Comparison of ENCODE assay signal across 8 mouse cellular contexts in genomic region chrX:160501687-160502047, GRCm38 (mm10). TPM values are rescaled to one million over a fixed set of nuclear protein-coding genes. Genes with fewer than 3 reads are reported as not detected.
A peak's percentile ranks its signal among the peaks of the same experiment; 100 is the strongest.
DNase-seq lines count a peak whose midpoint lies in the region; ATAC-seq and TF ChIP-seq lines count a peak whose summit lies in the region.

No protein-coding gene starts in this region.

- intact Hi-C loops in left cerebral cortex, postnatal 10 days (cut with DNase I) = no loop called here

- H3K9me3 ChIP-seq in heart, embryonic 11.5 days (replicated peaks; ENCODE audit: control insufficient read depth, low read length) = no peaks in the 10 kb centered on the region
- H3K9me3 ChIP-seq in G1E (replicated peaks) = no peaks in the 10 kb centered on the region
- no peaks in the 10 kb centered on the region for H3K9me3 ChIP-seq in hindbrain, embryonic 11.5 days (ENCODE audit: control insufficient read depth, low read length)

- peak; percentile 70 for ATAC-seq in heart, embryonic 11.5 days (replicated peaks; ENCODE audit: insufficient number of reproducible peaks, low FRiP score, low TSS enrichment)
- peak; percentile 29; the same call in 1 of the 2 replicates for ATAC-seq in G1E (ENCODE audit: extremely low read depth, insufficient number of reproducible peaks, low FRiP score, poor library complexity, severe bottlenecking)
- peak; percentile 88 for ATAC-seq in hindbrain, embryonic 11.5 days (ENCODE audit: low FRiP score)
- ATAC-seq in megakaryocyte-erythroid progenitor cell, adult 5-6 weeks (replicated peaks; ENCODE audit: low FRiP score, low TSS enrichment, poor library complexity, severe bottlenecking) = peak; percentile 18

- H3K4me1 ChIP-seq in heart, embryonic 11.5 days (ENCODE audit: control insufficient read depth, insufficient read depth, low read length) = no peaks in the 10 kb centered on the region
- peaks cover 19% of the 10 kb centered on the region for H3K4me1 ChIP-seq in G1E (ENCODE audit: insufficient read depth, low read depth, low read length)
- no peaks in the 10 kb centered on the region for H3K4me1 ChIP-seq in hindbrain, embryonic 11.5 days (replicated peaks; ENCODE audit: control insufficient read depth, insufficient read depth, low read length)

- DNase-seq in heart, adult 18-20 months = no peak
- no peak for DNase-seq in G1E (ENCODE audit: low spot score)
- no peak for DNase-seq in hindbrain, embryonic 11.5 days (ENCODE audit: low spot score)
- DNase-seq in adrenal gland, postnatal 25 days = no peak
- no peak for DNase-seq in left cerebral cortex, postnatal 10 days (ENCODE audit: extremely low spot score in 1 of 2, low spot score in 2 of 2)
- DNase-seq in B cell, adult 2 months = no peak

- H3K9ac ChIP-seq in heart, embryonic 11.5 days (ENCODE audit: low read depth, low read length) = peak overlapping the region; percentile 59; the same call in 1 of the 2 replicates
- no peak overlapping the region; the same call in 1 of the 2 replicates for H3K9ac ChIP-seq in hindbrain, embryonic 11.5 days (ENCODE audit: low read depth, low read length)

- 16% methylated on average over 12 of the region's 12 CpGs for WGBS in heart, embryonic 11.5 days (ENCODE audit: insufficient replicate concordance)
- WGBS in hindbrain, embryonic 11.5 days = 17% methylated on average over 8 of the region's 12 CpGs

- H3K4me2 ChIP-seq in heart, embryonic 11.5 days = peak overlapping the region; percentile 67
- peak overlapping the region; percentile 37 for H3K4me2 ChIP-seq in hindbrain, embryonic 11.5 days (replicated peaks; ENCODE audit: low read depth, low read length)

- no peaks in the 10 kb centered on the region for H3K36me3 ChIP-seq in heart, embryonic 11.5 days (ENCODE audit: control insufficient read depth, insufficient read depth, low read length)
- H3K36me3 ChIP-seq in G1E (replicated peaks) = no peaks in the 10 kb centered on the region
- H3K36me3 ChIP-seq in hindbrain, embryonic 11.5 days (ENCODE audit: control insufficient read depth, insufficient read depth, low read length) = no peaks in the 10 kb centered on the region

- no peak overlapping the region; the same call in 1 of the 2 replicates for H3K27ac ChIP-seq in heart, embryonic 11.5 days (ENCODE audit: low read depth, low read length)
- no peak overlapping the region for H3K27ac ChIP-seq in hindbrain, embryonic 11.5 days (ENCODE audit: low read depth, low read length)

- no peak for TF ChIP-seq CTCF in G1E (IDR thresholded peaks at IDR 0.05; ENCODE audit: low read depth, low read length)

- peak overlapping the region; percentile 58 for H3K4me3 ChIP-seq in heart, embryonic 11.5 days (ENCODE audit: low read depth, low read length)
- H3K4me3 ChIP-seq in G1E (ENCODE audit: low read depth, low read length) = peak overlapping the region; percentile 77
- H3K4me3 ChIP-seq in hindbrain, embryonic 11.5 days (ENCODE audit: low read depth, low read length) = peak overlapping the region; percentile 56

- H3K27me3 ChIP-seq in heart, embryonic 11.5 days (ENCODE audit: control insufficient read depth, insufficient read depth, low read length) = no peaks in the 10 kb centered on the region
- no peaks in the 10 kb centered on the region for H3K27me3 ChIP-seq in G1E (ENCODE audit: insufficient read depth, low read length)
- no peaks in the 10 kb centered on the region; the same call in 1 of the 2 replicates for H3K27me3 ChIP-seq in hindbrain, embryonic 11.5 days (ENCODE audit: control insufficient read depth, insufficient read depth, low read length)

RNA-seq across cellular contexts. Expression of gene Phka2, which starts 0.3 kb away (rescaled TPM):
- polyA plus RNA-seq in heart, embryonic 11.5 days (2014; fragmentation: Nextera tagmentation; extraction: Ambion mirVana) = 22.0 and 23.6 TPM in 2 replicates
- 10 to 100 TPM; 12.1 to 13.3 TPM for total RNA-seq in heart, adult 18-20 months (2021)
- total RNA-seq in G1E (2014; fragmentation: Nextera tagmentation) = 47.7 and 53.1 TPM in 2 replicates
- 20.9 and 21.1 TPM in 2 replicates for total RNA-seq in G1E (2017)
- 6.9 and 7.3 TPM in 2 replicates for polyA plus RNA-seq in G1E (2012)
- 17.8 and 19.3 TPM in 2 replicates for polyA plus RNA-seq in hindbrain, embryonic 11.5 days (2014; fragmentation: Nextera tagmentation; extraction: Ambion mirVana)
- total RNA-seq in megakaryocyte-erythroid progenitor cell, adult 5-6 weeks (2014; fragmentation: Nextera tagmentation) = 46.3 and 60.7 TPM in 2 replicates
- total RNA-seq in megakaryocyte-erythroid progenitor cell, adult 5-6 weeks (2017) = 30.5 and 32.0 TPM in 2 replicates
- 26.0 and 37.9 TPM in 2 replicates for total RNA-seq in adrenal gland, postnatal 25 days (2021)
- total RNA-seq in left cerebral cortex, postnatal 10 days (2021) = 10 to 100 TPM; 25.2 to 34.4 TPM

Comparison
In these comparisons a context has a peak if more than half of its experiments do, and no peak if none do; other contexts are left out.
1. ATAC-seq: peak in every context shown above with its lines; median percentile 88 in hindbrain, embryonic 11.5 days; 70 in heart, embryonic 11.5 days; 29 in G1E; 18 in megakaryocyte-erythroid progenitor cell, adult 5-6 weeks.